Comparison of ENCODE assay signal across 8 mouse cellular contexts in genomic region chr16:33379219-33379943, GRCm38 (mm10). TPM values are rescaled to one million over a fixed set of nuclear protein-coding genes. Genes with fewer than 3 reads are reported as not detected.
DNase-seq lines count a peak whose midpoint lies in the region; ATAC-seq lines count a peak whose summit lies in the region.

No protein-coding gene starts in this region.

- WGBS in hindbrain, embryonic 11.5 days: 69% methylated on average over 6 of the region's 6 CpGs
- WGBS in liver, embryonic 11.5 days: 78% methylated on average over 6 of the region's 6 CpGs

- H3K9ac ChIP-seq in hindbrain, embryonic 11.5 days (ENCODE audit: low read depth, low read length): no peak overlapping the region; the same call in 1 of the 2 replicates
- H3K9ac ChIP-seq in liver, embryonic 11.5 days (ENCODE audit: low read depth, low read length): peak overlapping the region; percentile 97

- no peaks in the 10 kb centered on the region for H3K36me3 ChIP-seq in hindbrain, embryonic 11.5 days (ENCODE audit: control insufficient read depth, insufficient read depth, low read length)
- H3K36me3 ChIP-seq in liver, embryonic 11.5 days (ENCODE audit: control insufficient read depth, insufficient read depth, low read length): no peaks in the 10 kb centered on the region; the same call in 1 of the 2 replicates

- no peaks in the 10 kb centered on the region; the same call in 1 of the 2 replicates for H3K4me1 ChIP-seq in hindbrain, embryonic 11.5 days (replicated peaks; ENCODE audit: control insufficient read depth, insufficient read depth, low read length)
- H3K4me1 ChIP-seq in liver, embryonic 11.5 days (replicated peaks; ENCODE audit: control insufficient read depth, insufficient read depth, low read length): peaks cover 8% of the 10 kb centered on the region; the same call in 1 of the 2 replicates

- ATAC-seq in hindbrain, embryonic 11.5 days (ENCODE audit: low FRiP score): no peak
- ATAC-seq in liver, embryonic 11.5 days (replicated peaks; ENCODE audit: low FRiP score): no peak

- peak overlapping the region; percentile 61 for H3K4me2 ChIP-seq in hindbrain, embryonic 11.5 days (replicated peaks; ENCODE audit: low read depth, low read length)
- H3K4me2 ChIP-seq in liver, embryonic 11.5 days: peak overlapping the region; percentile 77

- no peaks in the 10 kb centered on the region for H3K9me3 ChIP-seq in hindbrain, embryonic 11.5 days (ENCODE audit: control insufficient read depth, low read length)
- H3K9me3 ChIP-seq in liver, embryonic 11.5 days (ENCODE audit: control insufficient read depth, low read length): no peaks in the 10 kb centered on the region

- 0 out of 2 replicates have a peak overlapping the region, but pooled peaks have one; percentile 97 for H3K4me3 ChIP-seq in hindbrain, embryonic 11.5 days (ENCODE audit: low read depth, low read length)
- peak overlapping the region; percentile 98 for H3K4me3 ChIP-seq in liver, embryonic 11.5 days (ENCODE audit: low read depth, low read length)

- DNase-seq in embryo, embryonic 10.5 days (ENCODE audit: low spot score): peak; percentile 19
- no peak for DNase-seq in embryo, embryonic 10 days (ENCODE audit: low spot score)
- DNase-seq in ES-CJ7 (ENCODE audit: low read depth, low spot score): peak; percentile 86
- no peak for DNase-seq in hindbrain, embryonic 11.5 days (ENCODE audit: low spot score)
- no peak for DNase-seq in liver, embryonic 11.5 days (ENCODE audit: low spot score)
- no peak for DNase-seq in frontal cortex, postnatal 14 days (ENCODE audit: low spot score in 2 of 2)
- no peak for DNase-seq in spleen, adult 12 weeks (ENCODE audit: low spot score)
- no peak for DNase-seq in T-cell, adult 2 months (ENCODE audit: low spot score)

- H3K27me3 ChIP-seq in hindbrain, embryonic 11.5 days (ENCODE audit: control insufficient read depth, insufficient read depth, low read length): no peaks in the 10 kb centered on the region
- no peaks in the 10 kb centered on the region for H3K27me3 ChIP-seq in liver, embryonic 11.5 days (replicated peaks; ENCODE audit: control insufficient read depth, insufficient read depth, low read length)

- H3K27ac ChIP-seq in hindbrain, embryonic 11.5 days (ENCODE audit: low read depth, low read length): no peak overlapping the region
- no peak overlapping the region; the same call in 1 of the 2 replicates for H3K27ac ChIP-seq in liver, embryonic 11.5 days (ENCODE audit: low read depth, low read length)

RNA-seq across cellular contexts. Expression of gene Zfp148, which starts 1.3 kb away (rescaled TPM):
- 48.8 and 48.9 TPM in 2 replicates for polyA plus RNA-seq in hindbrain, embryonic 11.5 days (2014; fragmentation: Nextera tagmentation; extraction: Ambion mirVana)
- 27.5 and 32.1 TPM in 2 replicates for polyA plus RNA-seq in liver, embryonic 11.5 days (2014; fragmentation: Nextera tagmentation; extraction: Ambion mirVana)

Comparison
In these comparisons a context has a peak if more than half of its experiments do, and no peak if none do; other contexts are left out.
1. DNase-seq: peak in embryo, embryonic 10.5 days (single experiment) and ES-CJ7 (single experiment); none in embryo, embryonic 10 days (single experiment), hindbrain, embryonic 11.5 days (single experiment), liver, embryonic 11.5 days (single experiment), frontal cortex, postnatal 14 days (0 of 2), spleen, adult 12 weeks (single experiment) and T-cell, adult 2 months (single experiment).